Mouse (Mus musculus) hindbrain, embryonic 12.5 days (tissue): ENCODE data around the gene Ccl22. TPM values are rescaled to one million over a fixed set of nuclear protein-coding genes. Genes with fewer than 3 reads are reported as not detected.

Source experiments
- ATAC-seq: fragments of 200-750 bp; cut with Nextera tagmentation; 2 replicates; pipeline ENCODE4 v1.8.0; 2017; ENCODE audit warnings: moderate TSS enrichment; ENCODE audit not compliant: low FRiP score
- H3K27ac ChIP-seq: fragments of 300-500 bp; sonication (generic); 2 replicates; pipeline ENCODE4 v1.5.1; 2016; ENCODE audit warnings: mild to moderate bottlenecking
- H3K27me3 ChIP-seq: fragments of 300-500 bp; sonication (generic); 2 replicates; pipeline ENCODE4 v1.6.1; 2016; ENCODE audit warnings: mild to moderate bottlenecking
- H3K36me3 ChIP-seq: fragments of 300-500 bp; sonication (generic); 2 replicates; pipeline ENCODE4 v1.6.1; 2016; ENCODE audit warnings: mild to moderate bottlenecking
- H3K4me1 ChIP-seq: fragments of 300-500 bp; sonication (generic); 2 replicates; pipeline ENCODE4 v1.6.1; 2016
- H3K4me2 ChIP-seq: fragments of 300-500 bp; sonication (generic); replicated peaks from 2 replicates; pipeline ENCODE4 v1.6.1; 2016; ENCODE audit warnings: mild to moderate bottlenecking
- H3K4me3 ChIP-seq: fragments of 300-500 bp; sonication (generic); 2 replicates; pipeline ENCODE4 v1.5.1; 2016; ENCODE audit warnings: mild to moderate bottlenecking
- H3K9ac ChIP-seq: fragments of 300-500 bp; sonication (generic); 2 replicates; pipeline ENCODE4 v1.6.1; 2016; ENCODE audit warnings: mild to moderate bottlenecking, moderate library complexity
- H3K9me3 ChIP-seq: fragments of 300-500 bp; sonication (generic); replicated peaks from 2 replicates; pipeline ENCODE4 v1.6.1; 2016; ENCODE audit warnings: mild to moderate bottlenecking
- WGBS: fragments of 180-500 bp; shearing (Covaris S2); methylation state at CpG from one replicate; pipeline ENCODE4 v1.1.7; 2016; 5-methylcytosine and 5-hydroxymethylcytosine counted together
- polyA plus RNA-seq: library from polyadenylated mRNA; unstranded; fragments of >200 nt; fragmentation: Nextera tagmentation; extraction: Ambion mirVana; gene quantifications from 2 replicates; pipeline ENCODE4 v1.2.1, GENCODE M21; 2016

The Ccl22 gene
- polyA plus RNA-seq, 1 experiment from 2014 or later = not detected

- 77% methylated on average over 4 of the region's 4 CpGs for whole genome bisulfite sequencing
- ATAC-seq = no peak
- no peak overlapping the region for H3K4me2 ChIP-seq
- H3K27ac ChIP-seq = no peak overlapping the region
- H3K9me3 ChIP-seq = no peaks in the 10 kb centered on the region
- no peak overlapping the region for H3K4me3 ChIP-seq
- no peaks in the 10 kb centered on the region for H3K27me3 ChIP-seq
- H3K4me1 ChIP-seq = peaks cover 12% of the 10 kb centered on the region
- H3K9ac ChIP-seq = no peak overlapping the region
- no peaks in the 10 kb centered on the region for H3K36me3 ChIP-seq
These were observed 38.5 kb downstream of the Ccl22 start for GRCm38 (mm10) chr8:94783890-94784289.

GRCm38 (mm10) chr8:94785247-94785985, 40.0 kb downstream of the Ccl22 start:
- WGBS = 71% methylated on average over 12 of the region's 12 CpGs
- Histone ChIP-seq H3K27me3 (no peaks in the 10 kb centered on the region), H3K4me3 (no peak overlapping the region), H3K4me1 (peaks cover 7% of the 10 kb centered on the region), H3K9me3 (no peaks in the 10 kb centered on the region), H3K9ac (no peak overlapping the region), H3K4me2 (no peak overlapping the region), H3K27ac (no peak overlapping the region), H3K36me3 (no peaks in the 10 kb centered on the region)
- no peak for ATAC-seq

- Histone ChIP-seq H3K27me3 (no peaks in the 10 kb centered on the region), H3K9ac (no peak overlapping the region), H3K4me1 (peaks cover 7% of the 10 kb centered on the region), H3K27ac (no peak overlapping the region), H3K36me3 (no peaks in the 10 kb centered on the region), H3K4me3 (no peak overlapping the region), H3K4me2 (no peak overlapping the region), H3K9me3 (no peaks in the 10 kb centered on the region)
- ATAC-seq = no peak
- 76% methylated on average over 6 of the region's 6 CpGs for WGBS
These were observed 40.7 kb downstream of the Ccl22 start for GRCm38 (mm10) chr8:94785995-94786595.

GRCm38 (mm10) chr8:94787524-94788501, 42.4 kb downstream of the Ccl22 start:
- Histone ChIP-seq H3K4me2 (no peak overlapping the region), H3K9ac (no peak overlapping the region), H3K27me3 (no peaks in the 10 kb centered on the region), H3K9me3 (no peaks in the 10 kb centered on the region), H3K4me1 (no peaks in the 10 kb centered on the region), H3K4me3 (no peak overlapping the region), H3K27ac (no peak overlapping the region), H3K36me3 (no peaks in the 10 kb centered on the region)
- WGBS = 79% methylated on average over 15 of the region's 15 CpGs
- ATAC-seq = no peak

GRCm38 (mm10) chr8:94789256-94789955, 44.0 kb downstream of the Ccl22 start:
- H3K4me3 ChIP-seq = no peak overlapping the region
- H3K27ac ChIP-seq = no peak overlapping the region
- H3K9me3 ChIP-seq = no peaks in the 10 kb centered on the region
- H3K36me3 ChIP-seq = no peaks in the 10 kb centered on the region
- no peak for ATAC-seq
- no peak overlapping the region for H3K9ac ChIP-seq
- no peaks in the 10 kb centered on the region for H3K4me1 ChIP-seq
- WGBS = 62% methylated on average over 10 of the region's 10 CpGs
- H3K27me3 ChIP-seq = no peaks in the 10 kb centered on the region
- H3K4me2 ChIP-seq = no peak overlapping the region

- no peak overlapping the region for H3K4me2 ChIP-seq
- H3K27me3 ChIP-seq = no peaks in the 10 kb centered on the region
- ATAC-seq = no peak
- H3K36me3 ChIP-seq = no peaks in the 10 kb centered on the region
- H3K9me3 ChIP-seq = no peaks in the 10 kb centered on the region
- 87% methylated on average over 4 of the region's 4 CpGs for WGBS
- no peak overlapping the region for H3K27ac ChIP-seq
- H3K4me1 ChIP-seq = no peaks in the 10 kb centered on the region
- no peak overlapping the region for H3K9ac ChIP-seq
- no peak overlapping the region for H3K4me3 ChIP-seq
These were observed 49.0 kb downstream of the Ccl22 start for GRCm38 (mm10) chr8:94794368-94794767.

GRCm38 (mm10) chr8:94794782-94795181, 49.4 kb downstream of the Ccl22 start:
- Histone ChIP-seq H3K4me3 (no peak overlapping the region), H3K9ac (no peak overlapping the region), H3K9me3 (no peaks in the 10 kb centered on the region), H3K27ac (no peak overlapping the region), H3K4me1 (no peaks in the 10 kb centered on the region), H3K36me3 (no peaks in the 10 kb centered on the region), H3K4me2 (no peak overlapping the region), H3K27me3 (no peaks in the 10 kb centered on the region)
- no peak for ATAC-seq
- WGBS = 95% methylated on average over 2 of the region's 2 CpGs

GRCm38 (mm10) chr8:94800278-94800968, 55.0 kb downstream of the Ccl22 start:
- Histone ChIP-seq H3K4me3 (no peak overlapping the region), H3K9ac (no peak overlapping the region), H3K9me3 (no peaks in the 10 kb centered on the region), H3K4me1 (peaks cover 2% of the 10 kb centered on the region; the same call in 1 of the 2 replicates), H3K4me2 (no peak overlapping the region), H3K27me3 (0 out of 2 replicates have a peak, but pooled peaks cover 2% of the 10 kb centered on the region), H3K27ac (no peak overlapping the region), H3K36me3 (no peaks in the 10 kb centered on the region)
- WGBS = 68% methylated on average over 7 of the region's 7 CpGs
- ATAC-seq = no peak

Other genes with a start within 250 kb of the Ccl22 start
- gene Cpne2, start 212.6 kb upstream of the Ccl22 start, polyA plus RNA-seq = 10.4 and 11.9 TPM in 2 replicates
- gene Rspry1, start 143.7 kb upstream of the Ccl22 start, polyA plus RNA-seq = 53.6 and 54.8 TPM in 2 replicates
- gene Fam192a, start 143.6 kb upstream of the Ccl22 start, polyA plus RNA-seq = 89.6 and 99.7 TPM in 2 replicates
- gene Arl2bp, start 79.0 kb upstream of the Ccl22 start, polyA plus RNA-seq = 205 and 223 TPM in 2 replicates
- 0.25 and 0.41 TPM in 2 replicates for gene Pllp, start 49.3 kb upstream of the Ccl22 start, polyA plus RNA-seq
- gene Cx3cl1, start 26.4 kb downstream of the Ccl22 start, polyA plus RNA-seq = 10.6 and 14.2 TPM in 2 replicates
- not detected in 2 replicates for gene Ccl17, start 64.9 kb downstream of the Ccl22 start, polyA plus RNA-seq
- 52.6 and 55.3 TPM in 2 replicates for gene Coq9, start 92.7 kb downstream of the Ccl22 start, polyA plus RNA-seq
- 169 and 178 TPM in 2 replicates for gene Ciapin1, start 92.8 kb downstream of the Ccl22 start, polyA plus RNA-seq
- gene Polr2c, start 111.9 kb downstream of the Ccl22 start, polyA plus RNA-seq = 120 and 129 TPM in 2 replicates
- 28.4 and 29.9 TPM in 2 replicates for gene Dok4, start 130.7 kb downstream of the Ccl22 start, polyA plus RNA-seq
- gene Ccdc102a, start 172.5 kb downstream of the Ccl22 start, polyA plus RNA-seq = 30.8 and 30.9 TPM in 2 replicates
- gene Adgrg5, start 178.1 kb downstream of the Ccl22 start, polyA plus RNA-seq = 0.12 TPM in 1 of 2 replicates, not detected in the other
- gene Adgrg1, start 229.2 kb downstream of the Ccl22 start, polyA plus RNA-seq = 187 and 194 TPM in 2 replicates